Mouse (Mus musculus) embryonic fibroblast, embryonic 13.5 days (primary cell): ENCODE results near the gene Klk8.

ENCODE experiments used
- CTCF ChIP-seq: IDR thresholded peaks from 2 replicates; pipeline ENCODE4 v1.5.1; 2011; ENCODE audit warnings: mild to moderate bottlenecking, control low read depth, low read length, moderate library complexity, borderline replicate concordance; ENCODE audit not compliant: insufficient read depth
- POLR2A ChIP-seq: IDR thresholded peaks from 2 replicates; pipeline ENCODE4 v1.6.1; 2011; ENCODE audit warnings: low read depth, mild to moderate bottlenecking, control low read depth, low read length, moderate library complexity

DNA sequence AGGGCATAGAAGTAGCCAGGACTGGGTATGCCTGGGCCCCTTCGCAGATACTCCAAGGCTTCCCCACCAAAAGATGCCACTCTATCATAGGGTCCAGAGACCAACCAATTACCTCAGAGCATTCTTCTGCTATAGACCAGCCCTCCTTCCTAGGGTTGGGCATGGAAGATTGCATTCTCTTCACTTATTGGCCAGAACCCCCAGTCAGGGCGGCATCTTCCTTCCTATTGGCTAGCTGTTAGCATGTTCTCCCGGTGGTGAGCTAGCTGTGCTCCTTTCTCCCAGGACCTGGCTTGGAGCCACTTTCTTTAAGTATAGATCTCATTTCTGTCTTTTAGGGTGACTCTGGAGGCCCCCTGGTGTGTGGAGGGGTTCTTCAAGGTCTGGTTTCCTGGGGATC, 24.5 kb upstream of the Klk8 start:
- TF ChIP-seq CTCF, result no peak
- TF ChIP-seq POLR2A, result no peak
